Mouse (Mus musculus): ENCODE measurements at regions not wholly inside any gene's neighbourhood (a gene's known extent, or its start where the extent isn't known, plus 50 kb on each side); places are given as distances from the start of the nearest gene placed in this dataset.

GRCm38 (mm10) chr9:100301613-100302012 lies 185.0 kb downstream of the Il20rb start:
- no peak overlapping the region for H3K4me2 ChIP-seq (ENCODE audit: low read depth)
- H3K36me3 ChIP-seq (ENCODE audit: control insufficient read depth, insufficient read depth) = no peaks in the 10 kb centered on the region
- no peak overlapping the region for H3K4me3 ChIP-seq
- no peaks in the 10 kb centered on the region for H3K79me2 ChIP-seq (ENCODE audit: control insufficient read depth, insufficient read depth)
- H3K27me3 ChIP-seq (ENCODE audit: control insufficient read depth, insufficient read depth, insufficient read length) = no peaks in the 10 kb centered on the region
- H3ac ChIP-seq (ENCODE audit: control insufficient read depth, insufficient read length) = no peak overlapping the region
- TF ChIP-seq E2F4 (IDR thresholded peaks at IDR 0.05; ENCODE audit: insufficient read depth) = no peak
- no peak for TF ChIP-seq TCF3 (IDR thresholded peaks at IDR 0.05; ENCODE audit: insufficient read length, low read depth)
- no peak for TF ChIP-seq MYOG (IDR thresholded peaks at IDR 0.05; ENCODE audit: control insufficient read depth in 1 of 3, insufficient read depth in 1 of 3, insufficient read length in 2 of 3, low read depth in 2 of 3)
- TF ChIP-seq POLR2A (IDR thresholded peaks at IDR 0.05; ENCODE audit: insufficient read length, low read depth) = no peak
- TF ChIP-seq SRF (IDR thresholded peaks at IDR 0.05; ENCODE audit: control insufficient read depth, insufficient read length, low read depth) = no peak
- no peak for TF ChIP-seq MYOD1 (IDR thresholded peaks at IDR 0.05; ENCODE audit: control insufficient read depth in 1 of 3, insufficient read length in 2 of 3, low read depth in 2 of 3)
- TF ChIP-seq TCF12 (IDR thresholded peaks at IDR 0.05; ENCODE audit: insufficient read depth, poor library complexity, severe bottlenecking) = no peak
- no peak for TF ChIP-seq MAX (IDR thresholded peaks at IDR 0.05; ENCODE audit: low read depth)
- TF ChIP-seq USF1 (IDR thresholded peaks at IDR 0.05; ENCODE audit: low read depth) = no peak
- no peak for TF ChIP-seq REST (IDR thresholded peaks at IDR 0.05; ENCODE audit: insufficient read depth, insufficient read length)
- no peak for TF ChIP-seq POLR2AphosphoS2 (IDR thresholded peaks at IDR 0.05; ENCODE audit: insufficient read length, low read depth)
- no peak for TF ChIP-seq CEBPB (IDR thresholded peaks at IDR 0.05; ENCODE audit: insufficient read depth, poor library complexity, severe bottlenecking)

GRCm38 (mm10) chr9:100277361-100277760 lies 209.2 kb downstream of the Il20rb start:
- Histone ChIP-seq H3ac (ENCODE audit: control insufficient read depth, insufficient read length) (no peak overlapping the region), H3K36me3 (ENCODE audit: control insufficient read depth, insufficient read depth) (no peaks in the 10 kb centered on the region), H3K79me2 (ENCODE audit: control insufficient read depth, insufficient read depth) (no peaks in the 10 kb centered on the region), H3K27me3 (ENCODE audit: control insufficient read depth, insufficient read depth, insufficient read length) (no peaks in the 10 kb centered on the region), H3K4me3 (no peak overlapping the region), H3K4me2 (ENCODE audit: low read depth) (no peak overlapping the region)
- TF ChIP-seq POLR2A (IDR thresholded peaks at IDR 0.05; ENCODE audit: insufficient read length, low read depth) (no peak), USF1 (IDR thresholded peaks at IDR 0.05; ENCODE audit: low read depth) (no peak), MYOD1 (IDR thresholded peaks at IDR 0.05; ENCODE audit: control insufficient read depth in 1 of 3, insufficient read length in 2 of 3, low read depth in 2 of 3) (no peak), MAX (IDR thresholded peaks at IDR 0.05; ENCODE audit: low read depth) (no peak), MYOG (IDR thresholded peaks at IDR 0.05; ENCODE audit: control insufficient read depth in 1 of 3, insufficient read depth in 1 of 3, insufficient read length in 2 of 3, low read depth in 2 of 3) (no peak), POLR2AphosphoS2 (IDR thresholded peaks at IDR 0.05; ENCODE audit: insufficient read length, low read depth) (no peak), TCF3 (IDR thresholded peaks at IDR 0.05; ENCODE audit: insufficient read length, low read depth) (no peak)

GRCm38 (mm10) chr9:100266528-100267387 lies 219.8 kb downstream of the Il20rb start:
- H3K36me3 ChIP-seq (ENCODE audit: control insufficient read depth, insufficient read depth) = no peaks in the 10 kb centered on the region
- no peaks in the 10 kb centered on the region for H3K27me3 ChIP-seq (ENCODE audit: control insufficient read depth, insufficient read depth, insufficient read length)
- no peak overlapping the region for H3K4me3 ChIP-seq
- H3ac ChIP-seq (ENCODE audit: control insufficient read depth, insufficient read length) = no peak overlapping the region
- H3K79me2 ChIP-seq (ENCODE audit: control insufficient read depth, insufficient read depth) = no peaks in the 10 kb centered on the region
- H3K4me2 ChIP-seq (ENCODE audit: low read depth) = no peak overlapping the region
- no peak for TF ChIP-seq REST (IDR thresholded peaks at IDR 0.05; ENCODE audit: insufficient read depth, insufficient read length)
- TF ChIP-seq SRF (IDR thresholded peaks at IDR 0.05; ENCODE audit: control insufficient read depth, insufficient read length, low read depth) = no peak
- TF ChIP-seq TCF3 (IDR thresholded peaks at IDR 0.05; ENCODE audit: insufficient read length, low read depth) = no peak
- no peak for TF ChIP-seq MYOD1 (IDR thresholded peaks at IDR 0.05; ENCODE audit: control insufficient read depth in 1 of 3, insufficient read length in 2 of 3, low read depth in 2 of 3)
- no peak for TF ChIP-seq USF1 (IDR thresholded peaks at IDR 0.05; ENCODE audit: low read depth)
- no peak for TF ChIP-seq POLR2A (IDR thresholded peaks at IDR 0.05; ENCODE audit: insufficient read length, low read depth)
- TF ChIP-seq TCF12 (IDR thresholded peaks at IDR 0.05; ENCODE audit: insufficient read depth, poor library complexity, severe bottlenecking) = no peak
- TF ChIP-seq CEBPB (IDR thresholded peaks at IDR 0.05; ENCODE audit: insufficient read depth, poor library complexity, severe bottlenecking) = no peak
- TF ChIP-seq E2F4 (IDR thresholded peaks at IDR 0.05; ENCODE audit: insufficient read depth) = no peak
- TF ChIP-seq POLR2AphosphoS2 (IDR thresholded peaks at IDR 0.05; ENCODE audit: insufficient read length, low read depth) = no peak
- no peak for TF ChIP-seq MAX (IDR thresholded peaks at IDR 0.05; ENCODE audit: low read depth)
- TF ChIP-seq MYOG (IDR thresholded peaks at IDR 0.05; ENCODE audit: control insufficient read depth in 1 of 3, insufficient read depth in 1 of 3, insufficient read length in 2 of 3, low read depth in 2 of 3) = no peak

- Histone ChIP-seq H3K4me2 (ENCODE audit: low read depth) (no peak overlapping the region), H3K27me3 (ENCODE audit: control insufficient read depth, insufficient read depth, insufficient read length) (no peaks in the 10 kb centered on the region), H3ac (ENCODE audit: control insufficient read depth, insufficient read length) (no peak overlapping the region), H3K36me3 (ENCODE audit: control insufficient read depth, insufficient read depth) (no peaks in the 10 kb centered on the region), H3K79me2 (ENCODE audit: control insufficient read depth, insufficient read depth) (no peaks in the 10 kb centered on the region), H3K4me3 (no peak overlapping the region)
- TF ChIP-seq USF1 (IDR thresholded peaks at IDR 0.05; ENCODE audit: low read depth) (no peak), SRF (IDR thresholded peaks at IDR 0.05; ENCODE audit: control insufficient read depth, insufficient read length, low read depth) (no peak), E2F4 (IDR thresholded peaks at IDR 0.05; ENCODE audit: insufficient read depth) (no peak), REST (IDR thresholded peaks at IDR 0.05; ENCODE audit: insufficient read depth, insufficient read length) (no peak)
Measured at GRCm38 (mm10) chr9:100252409-100252808, 234.2 kb downstream of the Il20rb start.
